Mouse (Mus musculus) kidney, adult 2 months (tissue): ENCODE measurements around the gene Cmya5.

Experiments used
- CTCF ChIP-seq: fragments of 200-500 bp; conservative IDR thresholded peaks from 2 replicates; pipeline ENCODE4 v1.5.1; 2011; ENCODE audit warnings: low read depth, mild to moderate bottlenecking, control low read depth, low read length, moderate library complexity, mixed read lengths; ENCODE audit not compliant: insufficient read depth, insufficient read length
- POLR2A ChIP-seq: fragments of 200-500 bp; IDR thresholded peaks from one replicate; pipeline ENCODE4 v1.6.1; 2011; ENCODE audit warnings: low read depth, low read length, control low read depth

DNA sequence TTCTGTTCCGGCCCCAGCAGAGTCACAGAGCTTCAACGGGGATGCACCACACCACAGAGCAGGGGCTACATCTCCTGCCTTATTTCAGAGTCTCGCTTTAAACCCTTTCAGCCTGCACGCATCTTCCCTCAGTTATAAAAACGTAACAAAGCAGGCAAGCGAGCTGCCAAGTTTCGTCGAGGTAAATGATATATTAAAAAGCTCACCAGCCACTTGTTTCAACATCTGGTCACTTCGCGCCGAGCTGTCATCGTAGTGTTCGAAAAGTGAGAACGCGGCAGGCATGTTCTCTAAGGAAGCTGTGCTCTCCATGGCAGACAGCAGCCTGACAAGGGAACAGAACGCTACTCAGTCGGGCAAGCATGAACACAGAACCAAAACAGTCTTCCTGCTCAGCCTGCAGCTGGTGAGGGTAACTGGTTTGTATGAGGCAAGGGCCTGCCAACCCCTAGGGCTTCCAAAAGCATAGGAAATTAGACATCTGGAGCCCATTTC, 70.3 kb downstream of the Cmya5 start:
- TF ChIP-seq CTCF (no peak), POLR2A (no peak)
